8 mouse cellular contexts compared by ENCODE assay signal in genomic region chr14:31661671-31662554, GRCm38 (mm10). TPM values are rescaled to one million over a fixed set of nuclear protein-coding genes. Genes with fewer than 3 reads are reported as not detected.
DNase-seq lines count a peak whose midpoint lies in the region; ATAC-seq lines count a peak whose summit lies in the region.

No protein-coding gene starts in this region.

- H3K4me2 ChIP-seq in hindbrain, embryonic 15.5 days, result peak overlapping the region; percentile 57

- ATAC-seq in hindbrain, embryonic 15.5 days (ENCODE audit: low FRiP score, low read depth), result peak; percentile 93

- H3K27me3 ChIP-seq in hindbrain, embryonic 15.5 days, result no peaks in the 10 kb centered on the region

- DNase-seq in R1 (ENCODE audit: low read depth, low spot score), result peak; percentile 79
- peak; percentile 62 to 76 for DNase-seq in cerebellum, postnatal 4 days (ENCODE audit: low spot score in 2 of 2)
- peak; percentile 92 for DNase-seq in gastrocnemius, adult 18-20 months (ENCODE audit: low spot score)
- peak; percentile 75 to 78 for DNase-seq in layer of hippocampus, postnatal 25 days (ENCODE audit: extremely low spot score in 1 of 2, low spot score in 1 of 2)
- DNase-seq in lung, postnatal 10 days, result peak; percentile 92
- DNase-seq in ovary, postnatal 36 days (ENCODE audit: low spot score), result peak; percentile 82
- DNase-seq in thymus, postnatal 25 days, result peak; percentile 73

- peak overlapping the region; percentile 96 for H3K27ac ChIP-seq in hindbrain, embryonic 15.5 days (replicated peaks)

- H3K4me1 ChIP-seq in hindbrain, embryonic 15.5 days (replicated peaks), result peaks cover 72% of the 10 kb centered on the region

- peak overlapping the region; percentile 48 for H3K9ac ChIP-seq in hindbrain, embryonic 15.5 days

- 3% methylated on average over 44 of the region's 44 CpGs for WGBS in hindbrain, embryonic 15.5 days

- no peaks in the 10 kb centered on the region for H3K9me3 ChIP-seq in hindbrain, embryonic 15.5 days

- peak overlapping the region; percentile 32 for H3K4me3 ChIP-seq in hindbrain, embryonic 15.5 days

- no peaks in the 10 kb centered on the region for H3K36me3 ChIP-seq in hindbrain, embryonic 15.5 days

RNA-seq across cellular contexts. Expression of gene Hacl1, which starts 20.8 kb away (rescaled TPM):
- total RNA-seq in gastrocnemius, adult 18-20 months (2021), result 10 to 100 TPM; 10.3 to 11.3 TPM
- 7.1 and 11.0 TPM in 2 replicates for polyA plus RNA-seq in hindbrain, embryonic 15.5 days (2015; fragmentation: Nextera tagmentation; extraction: Ambion mirVana)
- total RNA-seq in layer of hippocampus, postnatal 25 days (2021), result 1 to 10 TPM; 7.6 to 9.3 TPM

RNA-seq across cellular contexts. Expression of gene Btd, which starts 21.1 kb away (rescaled TPM):
- total RNA-seq in gastrocnemius, adult 18-20 months (2021), result 1 to 10 TPM; 3.7 to 4.6 TPM
- 18.9 and 19.1 TPM in 2 replicates for polyA plus RNA-seq in hindbrain, embryonic 15.5 days (2015; fragmentation: Nextera tagmentation; extraction: Ambion mirVana)
- 1 to 10 TPM; 9.0 to 10.0 TPM for total RNA-seq in layer of hippocampus, postnatal 25 days (2021)

RNA-seq across cellular contexts. Expression of gene Gm49387, which starts 21.2 kb away (rescaled TPM):
- total RNA-seq in gastrocnemius, adult 18-20 months (2021), result not detected
- 0.90 TPM in 1 of 2 replicates, not detected in the other for polyA plus RNA-seq in hindbrain, embryonic 15.5 days (2015; fragmentation: Nextera tagmentation; extraction: Ambion mirVana)
- total RNA-seq in layer of hippocampus, postnatal 25 days (2021), result not detected

Comparison
In these comparisons a context has a peak if more than half of its experiments do, and no peak if none do; other contexts are left out.
1. Peak in every context shown above with its lines: DNase-seq, ATAC-seq, H3K4me3 ChIP-seq and H3K27ac ChIP-seq.